Mouse (Mus musculus) limb, embryonic 11.5 days (tissue): Measurements from ENCODE around the gene Styxl1. TPM values are rescaled to one million over a fixed set of nuclear protein-coding genes. Genes with fewer than 3 reads are reported as not detected.

ENCODE experiments used
- ATAC-seq: fragments of 200-750 bp; cut with Nextera tagmentation; 2 replicates; pipeline ENCODE4 v1.8.0; 2017; ENCODE audit warnings: low read depth; ENCODE audit not compliant: insufficient number of reproducible peaks, low FRiP score, low TSS enrichment
- DNase-seq: peaks from one replicate; pipeline ENCODE4 v3.0.0-alpha.2; 2015; ENCODE audit warnings: low spot score
- H3K27ac ChIP-seq: fragments of 300-500 bp; sonication (generic); replicated peaks from 2 replicates; pipeline ENCODE4 v1.5.1; 2014; ENCODE audit warnings: low read depth, mild to moderate bottlenecking, low read length
- H3K27me3 ChIP-seq: fragments of 300-500 bp; sonication (generic); 2 replicates; pipeline ENCODE4 v1.6.1; 2014; ENCODE audit warnings: mild to moderate bottlenecking, low read length, mixed read lengths; ENCODE audit not compliant: control insufficient read depth, insufficient read depth
- H3K36me3 ChIP-seq: fragments of 300-500 bp; sonication (generic); 2 replicates; pipeline ENCODE4 v1.6.1; 2014; ENCODE audit warnings: mild to moderate bottlenecking, low read length, moderate library complexity, mixed read lengths; ENCODE audit not compliant: control insufficient read depth, insufficient read depth
- H3K4me1 ChIP-seq: fragments of 300-500 bp; sonication (generic); 2 replicates; pipeline ENCODE4 v1.6.1; 2014; ENCODE audit warnings: low read length, mixed read lengths; ENCODE audit not compliant: control insufficient read depth, insufficient read depth
- H3K4me2 ChIP-seq: fragments of 300-500 bp; sonication (generic); 2 replicates; pipeline ENCODE4 v1.6.1; 2014; ENCODE audit warnings: low read depth, mild to moderate bottlenecking, moderate library complexity; ENCODE audit not compliant: severe bottlenecking
- H3K4me3 ChIP-seq: fragments of 300-500 bp; sonication (generic); 2 replicates; pipeline ENCODE4 v1.5.1; 2014; ENCODE audit warnings: low read depth, low read length
- H3K9ac ChIP-seq: fragments of 300-500 bp; sonication (generic); 2 replicates; pipeline ENCODE4 v1.6.1; 2014; ENCODE audit warnings: mild to moderate bottlenecking, low read length
- H3K9me3 ChIP-seq: fragments of 300-500 bp; sonication (generic); 2 replicates; pipeline ENCODE4 v1.6.1; 2016; ENCODE audit warnings: low read length; ENCODE audit not compliant: control insufficient read depth
- WGBS: fragments of 180-500 bp; shearing (Covaris S2); extraction: QIAGEN DNeasy Blood & Tissue Kit; methylation state at CpG from one replicate; pipeline ENCODE4 v1.1.7; 2014; 5-methylcytosine and 5-hydroxymethylcytosine counted together
- polyA plus RNA-seq: library from polyadenylated mRNA; unstranded; fragments of >200 nt; fragmentation: Nextera tagmentation; extraction: Ambion mirVana; gene quantifications from 2 replicates; pipeline ENCODE4 v1.2.1, GENCODE M21; 2014

Styxl1 gene
- polyA plus RNA-seq, 1 experiment from 2014 or later: not detected

- Histone ChIP-seq H3K4me2 (no peak overlapping the region), H3K9me3 (0 out of 2 replicates have a peak, but pooled peaks cover 2% of the 10 kb centered on the region), H3K4me1 (no peaks in the 10 kb centered on the region), H3K27ac (no peak overlapping the region), H3K36me3 (peaks cover 7% of the 10 kb centered on the region), H3K27me3 (no peaks in the 10 kb centered on the region), H3K4me3 (no peak overlapping the region), H3K9ac (no peak overlapping the region)
- no peak for DNase-seq
- no peak for ATAC-seq
- 55% methylated on average over 1 of the region's 1 CpGs for WGBS
Measured at GRCm38 (mm10) chr5:135707855-135708254, 70.3 kb downstream of the Styxl1 start.

- no peak overlapping the region for H3K4me3 ChIP-seq
- H3K4me1 ChIP-seq: no peaks in the 10 kb centered on the region
- no peak overlapping the region for H3K9ac ChIP-seq
- peaks cover 7% of the 10 kb centered on the region for H3K36me3 ChIP-seq
- H3K27me3 ChIP-seq: no peaks in the 10 kb centered on the region
- no peak overlapping the region for H3K4me2 ChIP-seq
- H3K9me3 ChIP-seq: 0 out of 2 replicates have a peak, but pooled peaks cover 2% of the 10 kb centered on the region
- DNase-seq (no peak), ATAC-seq (no peak)
- H3K27ac ChIP-seq: no peak overlapping the region
- 96% methylated on average over 13 of the region's 13 CpGs for WGBS
Measured at GRCm38 (mm10) chr5:135707039-135707438, 71.1 kb downstream of the Styxl1 start.

GRCm38 (mm10) chr5:135705383-135705782 lies 72.8 kb downstream of the Styxl1 start:
- H3K36me3 ChIP-seq: peaks cover 7% of the 10 kb centered on the region

GRCm38 (mm10) chr5:135703431-135703830 lies 74.8 kb downstream of the Styxl1 start:
- Histone ChIP-seq H3K4me2 (no peak overlapping the region), H3K9me3 (no peaks in the 10 kb centered on the region), H3K4me1 (no peaks in the 10 kb centered on the region), H3K9ac (no peak overlapping the region), H3K36me3 (peaks cover 6% of the 10 kb centered on the region), H3K4me3 (no peak overlapping the region), H3K27ac (no peak overlapping the region), H3K27me3 (no peaks in the 10 kb centered on the region)
- DNase-seq: no peak
- WGBS: 91% methylated on average over 7 of the region's 7 CpGs
- ATAC-seq: no peak

More at GRCm38 (mm10) chr5:135705383-135705782, 72.8 kb downstream of the Styxl1 start:
- Histone ChIP-seq H3K4me1 (no peaks in the 10 kb centered on the region), H3K4me2 (no peak overlapping the region), H3K4me3 (no peak overlapping the region), H3K27ac (no peak overlapping the region), H3K27me3 (no peaks in the 10 kb centered on the region), H3K9me3 (0 out of 2 replicates have a peak, but pooled peaks cover 2% of the 10 kb centered on the region), H3K9ac (no peak overlapping the region)
- 90% methylated on average over 4 of the region's 4 CpGs for WGBS
- ATAC-seq (no peak), DNase-seq (no peak)

- DNase-seq: no peak
- Histone ChIP-seq H3K27ac (no peak overlapping the region), H3K4me1 (no peaks in the 10 kb centered on the region), H3K9me3 (no peaks in the 10 kb centered on the region), H3K27me3 (no peaks in the 10 kb centered on the region), H3K4me2 (no peak overlapping the region), H3K36me3 (peaks cover 6% of the 10 kb centered on the region), H3K4me3 (no peak overlapping the region), H3K9ac (no peak overlapping the region)
- no peak for ATAC-seq
- WGBS: 77% methylated on average over 15 of the region's 15 CpGs
Measured at GRCm38 (mm10) chr5:135702682-135703192, 75.4 kb downstream of the Styxl1 start.

- Histone ChIP-seq H3K9ac (no peak overlapping the region), H3K36me3 (peaks cover 5% of the 10 kb centered on the region), H3K9me3 (no peaks in the 10 kb centered on the region), H3K4me1 (no peaks in the 10 kb centered on the region), H3K27me3 (no peaks in the 10 kb centered on the region), H3K4me3 (no peak overlapping the region), H3K27ac (no peak overlapping the region), H3K4me2 (no peak overlapping the region)
- ATAC-seq (no peak), DNase-seq (no peak)
- 90% methylated on average over 6 of the region's 6 CpGs for WGBS
Measured at GRCm38 (mm10) chr5:135702190-135702589, 76.0 kb downstream of the Styxl1 start.

- 97% methylated on average over 4 of the region's 4 CpGs for WGBS
- no peaks in the 10 kb centered on the region for H3K27me3 ChIP-seq
- no peak for ATAC-seq
Measured at GRCm38 (mm10) chr5:135701601-135702000, 76.6 kb downstream of the Styxl1 start.

GRCm38 (mm10) chr5:135697711-135698111 lies 80.5 kb downstream of the Styxl1 start:
- peaks cover 2% of the 10 kb centered on the region; the same call in 1 of the 2 replicates for H3K4me1 ChIP-seq
- no peaks in the 10 kb centered on the region for H3K27me3 ChIP-seq
- H3K4me2 ChIP-seq: no peak overlapping the region
- no peak overlapping the region for H3K9ac ChIP-seq
- no peaks in the 10 kb centered on the region for H3K9me3 ChIP-seq
- 90% methylated on average over 5 of the region's 5 CpGs for WGBS
- no peak overlapping the region for H3K4me3 ChIP-seq
- ATAC-seq (no peak), DNase-seq (no peak)
- no peak overlapping the region for H3K27ac ChIP-seq
- H3K36me3 ChIP-seq: peaks cover 2% of the 10 kb centered on the region; the same call in 1 of the 2 replicates

More at GRCm38 (mm10) chr5:135701601-135702000, 76.6 kb downstream of the Styxl1 start:
- Histone ChIP-seq H3K9ac (no peak overlapping the region), H3K4me3 (no peak overlapping the region), H3K9me3 (no peaks in the 10 kb centered on the region), H3K27ac (no peak overlapping the region), H3K4me1 (no peaks in the 10 kb centered on the region), H3K36me3 (peaks cover 2% of the 10 kb centered on the region; the same call in 1 of the 2 replicates), H3K4me2 (no peak overlapping the region)
- no peak for DNase-seq
